Mouse (Mus musculus): ENCODE measurements around the gene Wdfy3.

DNA sequence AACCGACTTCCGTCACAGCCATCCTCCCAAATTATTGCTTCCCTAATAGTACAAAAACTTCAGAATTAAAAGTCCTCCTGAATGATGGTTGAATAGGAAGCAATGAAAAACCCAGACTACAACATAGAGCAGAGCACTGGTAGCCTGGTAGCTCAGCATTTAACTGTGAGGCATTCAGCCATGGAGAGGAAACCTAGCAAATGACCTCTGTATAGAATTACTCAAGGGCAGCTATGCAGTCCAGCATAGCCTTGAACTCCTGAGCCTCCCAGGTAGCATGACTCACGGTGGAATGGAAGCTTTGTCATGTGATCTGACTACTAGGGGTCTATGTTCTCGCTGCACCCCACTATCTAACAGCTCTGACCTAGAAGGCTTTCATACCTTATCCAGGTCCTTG, 189.8 kb downstream of the Wdfy3 start:
- no peak for TF ChIP-seq POLR2A (IDR thresholded peaks at IDR 0.05; ENCODE audit: borderline replicate concordance, extremely low read depth, low read depth, low read length)
- TF ChIP-seq CTCF (IDR thresholded peaks at IDR 0.05; ENCODE audit: insufficient read depth, low read length) = no peak

All from lung, adult 2 months (tissue).